Mouse (Mus musculus) forebrain, embryonic 16.5 days (tissue): ENCODE measurements around the gene Abhd15. TPM values are rescaled to one million over a fixed set of nuclear protein-coding genes. Genes with fewer than 3 reads are reported as not detected.

ENCODE experiments used
- ATAC-seq: fragments of 200-750 bp; cut with Nextera tagmentation; 2 replicates; pipeline ENCODE4 v1.8.0; 2017; ENCODE audit warnings: mild to moderate bottlenecking, moderate library complexity
- H3K27ac ChIP-seq: fragments of 300-500 bp; sonication (generic); 2 replicates; pipeline ENCODE4 v1.5.1; 2014; ENCODE audit warnings: low read length, control low read depth
- H3K27me3 ChIP-seq: fragments of 300-500 bp; sonication (generic); replicated peaks from 2 replicates; pipeline ENCODE4 v1.6.1; 2014; ENCODE audit warnings: low read length; ENCODE audit not compliant: control insufficient read depth, insufficient read depth
- H3K36me3 ChIP-seq: fragments of 300-500 bp; sonication (generic); 2 replicates; pipeline ENCODE4 v1.6.1; 2014; ENCODE audit not compliant: control insufficient read depth, insufficient read depth
- H3K4me1 ChIP-seq: fragments of 300-500 bp; sonication (generic); replicated peaks from 2 replicates; pipeline ENCODE4 v1.6.1; 2014; ENCODE audit warnings: low read length; ENCODE audit not compliant: control insufficient read depth, insufficient read depth
- H3K4me2 ChIP-seq: fragments of 300-500 bp; sonication (generic); 2 replicates; pipeline ENCODE4 v1.6.1; 2014; ENCODE audit warnings: mild to moderate bottlenecking, low read length, control low read depth
- H3K4me3 ChIP-seq: fragments of 300-500 bp; sonication (generic); replicated peaks from 2 replicates; pipeline ENCODE4 v1.5.1; 2014; ENCODE audit warnings: mild to moderate bottlenecking, low read length, control low read depth
- H3K9ac ChIP-seq: fragments of 300-500 bp; sonication (generic); replicated peaks from 2 replicates; pipeline ENCODE4 v1.6.1; 2014; ENCODE audit warnings: low read depth, low read length, control low read depth
- H3K9me3 ChIP-seq: fragments of 300-500 bp; sonication (generic); 2 replicates; pipeline ENCODE4 v1.6.1; 2016; ENCODE audit warnings: low read length; ENCODE audit not compliant: control insufficient read depth
- WGBS: fragments of 180-500 bp; shearing (Covaris S2); extraction: QIAGEN DNeasy Blood & Tissue Kit; methylation state at CpG from one replicate; pipeline ENCODE4 v1.1.7; 2014; 5-methylcytosine and 5-hydroxymethylcytosine counted together
- polyA plus RNA-seq: library from polyadenylated mRNA; unstranded; fragments of >200 nt; fragmentation: Nextera tagmentation; extraction: Ambion mirVana; gene quantifications from 2 replicates; pipeline ENCODE4 v1.2.1, GENCODE M21; 2015

The Abhd15 gene
- polyA plus RNA-seq, 1 experiment from 2014 or later, result 1.8 TPM

DNA sequence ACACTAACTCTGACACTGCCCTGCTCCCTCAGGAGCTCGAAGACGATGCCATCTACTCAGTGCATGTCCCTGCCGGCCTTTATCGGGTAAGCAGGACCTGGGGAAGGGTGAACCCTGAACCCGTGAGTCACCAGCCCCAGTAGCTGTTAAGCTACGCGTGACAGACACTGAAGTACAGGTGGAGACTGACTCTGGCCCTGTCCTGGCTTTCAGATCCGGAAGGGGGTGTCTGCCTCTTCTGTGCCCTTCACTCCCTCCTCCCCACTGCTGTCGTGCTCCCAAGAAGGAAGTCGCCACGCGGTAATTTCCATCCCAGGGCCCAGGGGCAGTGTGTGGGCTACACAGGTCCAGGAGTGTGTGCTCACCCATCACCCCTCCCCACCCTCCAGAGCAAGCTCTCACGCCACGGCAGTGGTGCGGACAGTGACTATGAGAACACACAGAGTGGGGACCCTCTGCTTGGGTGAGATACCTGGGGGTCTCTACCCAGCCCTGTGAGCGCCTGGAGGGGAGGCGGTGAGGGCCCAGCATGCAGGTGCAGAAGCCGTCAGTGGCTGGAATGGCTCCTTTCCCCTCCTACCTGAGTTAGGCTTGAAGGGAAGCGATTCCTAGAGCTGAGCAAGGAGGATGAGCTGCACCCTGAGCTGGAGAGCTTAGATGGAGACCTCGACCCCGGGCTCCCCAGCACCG is 9.5 kb upstream of the Abhd15 start:
- no peak overlapping the region for H3K9ac ChIP-seq
- H3K36me3 ChIP-seq, result peaks cover 24% of the 10 kb centered on the region
- no peaks in the 10 kb centered on the region for H3K27me3 ChIP-seq
- WGBS, result 90% methylated on average over 22 of the region's 22 CpGs
- ATAC-seq, result no peak
- H3K4me1 ChIP-seq, result peaks cover 13% of the 10 kb centered on the region
- no peak overlapping the region for H3K27ac ChIP-seq
- no peak overlapping the region for H3K4me3 ChIP-seq
- H3K9me3 ChIP-seq, result no peaks in the 10 kb centered on the region
- H3K4me2 ChIP-seq, result no peak overlapping the region

DNA sequence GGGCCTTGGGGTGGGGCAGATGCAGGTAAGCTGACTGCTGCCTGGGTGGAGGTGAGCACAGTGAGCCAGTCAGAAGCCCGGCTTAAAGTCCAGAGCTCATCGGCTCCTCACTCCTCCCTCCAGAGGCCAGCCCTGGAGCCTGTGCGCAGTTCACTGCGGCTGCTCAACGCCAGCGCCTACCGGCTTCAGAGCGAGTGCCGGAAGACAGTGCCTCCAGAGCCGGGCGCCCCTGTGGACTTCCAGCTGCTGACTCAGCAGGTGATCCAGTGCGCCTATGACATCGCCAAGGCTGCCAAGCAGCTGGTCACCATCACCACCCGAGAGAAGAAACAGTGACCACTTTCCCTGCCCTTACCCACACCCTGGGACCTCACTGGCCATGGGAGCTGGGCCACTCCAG is 8.6 kb upstream of the Abhd15 start:
- ATAC-seq, result no peak
- Histone ChIP-seq H3K9ac (no peak overlapping the region), H3K4me3 (no peak overlapping the region), H3K4me1 (peaks cover 5% of the 10 kb centered on the region; the same call in 1 of the 2 replicates), H3K27ac (no peak overlapping the region), H3K9me3 (no peaks in the 10 kb centered on the region), H3K4me2 (no peak overlapping the region), H3K27me3 (no peaks in the 10 kb centered on the region), H3K36me3 (peaks cover 24% of the 10 kb centered on the region)
- WGBS, result 82% methylated on average over 14 of the region's 14 CpGs

DNA sequence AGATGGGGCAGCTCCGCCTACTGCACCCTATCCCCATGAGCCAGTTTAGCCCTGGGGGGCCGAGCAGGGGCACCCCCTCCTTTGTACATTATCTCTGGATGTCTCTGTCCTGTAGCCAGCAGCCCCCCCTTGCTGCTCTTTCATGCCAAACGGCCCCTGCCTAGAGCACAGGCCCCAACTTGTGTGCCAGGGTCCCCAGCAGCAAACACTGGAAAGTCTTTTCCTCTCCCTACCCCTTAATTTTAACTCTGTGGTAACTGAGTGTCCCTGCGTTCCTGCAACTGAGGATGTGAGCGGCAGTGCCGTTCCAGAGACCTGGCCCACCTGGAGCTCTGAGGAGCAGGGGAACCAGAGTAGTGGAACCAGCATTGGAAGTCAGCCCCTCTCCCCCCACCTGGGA is 8.0 kb upstream of the Abhd15 start:
- H3K27me3 ChIP-seq, result no peaks in the 10 kb centered on the region
- no peak for ATAC-seq
- no peak overlapping the region for H3K27ac ChIP-seq
- peaks cover 5% of the 10 kb centered on the region; the same call in 1 of the 2 replicates for H3K4me1 ChIP-seq
- H3K4me3 ChIP-seq, result no peak overlapping the region
- no peak overlapping the region for H3K4me2 ChIP-seq
- H3K36me3 ChIP-seq, result peaks cover 24% of the 10 kb centered on the region
- H3K9me3 ChIP-seq, result no peaks in the 10 kb centered on the region
- no peak overlapping the region for H3K9ac ChIP-seq
- 81% methylated on average over 6 of the region's 6 CpGs for WGBS

DNA sequence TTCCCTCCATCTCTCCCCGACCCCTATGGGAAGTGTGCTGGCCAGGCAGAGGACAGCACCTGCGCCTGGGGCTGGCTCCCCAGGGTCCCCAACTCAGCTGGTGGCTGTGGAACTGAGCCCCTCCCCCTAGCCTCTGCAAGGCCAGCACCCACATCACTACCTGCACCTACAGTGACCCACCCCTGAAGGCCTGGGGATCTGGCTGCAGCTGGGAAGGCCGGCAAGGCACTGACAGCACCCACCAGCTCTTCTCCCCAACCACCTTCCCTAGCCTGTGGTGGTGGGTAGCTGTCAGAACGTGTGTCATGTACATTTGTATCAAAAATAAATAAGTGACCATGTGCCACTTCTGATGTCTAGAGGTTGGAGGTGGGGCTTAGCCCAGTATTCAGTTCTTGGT is 7.5 kb upstream of the Abhd15 start:
- no peak overlapping the region for H3K27ac ChIP-seq
- H3K4me1 ChIP-seq, result peaks cover 8% of the 10 kb centered on the region
- no peaks in the 10 kb centered on the region for H3K27me3 ChIP-seq
- no peaks in the 10 kb centered on the region for H3K9me3 ChIP-seq
- H3K4me2 ChIP-seq, result no peak overlapping the region
- no peak overlapping the region for H3K4me3 ChIP-seq
- no peak overlapping the region for H3K9ac ChIP-seq
- peaks cover 20% of the 10 kb centered on the region for H3K36me3 ChIP-seq
- WGBS, result 75% methylated on average over 4 of the region's 4 CpGs
- ATAC-seq, result peak; percentile 8; the same call in 1 of the 2 replicates

DNA sequence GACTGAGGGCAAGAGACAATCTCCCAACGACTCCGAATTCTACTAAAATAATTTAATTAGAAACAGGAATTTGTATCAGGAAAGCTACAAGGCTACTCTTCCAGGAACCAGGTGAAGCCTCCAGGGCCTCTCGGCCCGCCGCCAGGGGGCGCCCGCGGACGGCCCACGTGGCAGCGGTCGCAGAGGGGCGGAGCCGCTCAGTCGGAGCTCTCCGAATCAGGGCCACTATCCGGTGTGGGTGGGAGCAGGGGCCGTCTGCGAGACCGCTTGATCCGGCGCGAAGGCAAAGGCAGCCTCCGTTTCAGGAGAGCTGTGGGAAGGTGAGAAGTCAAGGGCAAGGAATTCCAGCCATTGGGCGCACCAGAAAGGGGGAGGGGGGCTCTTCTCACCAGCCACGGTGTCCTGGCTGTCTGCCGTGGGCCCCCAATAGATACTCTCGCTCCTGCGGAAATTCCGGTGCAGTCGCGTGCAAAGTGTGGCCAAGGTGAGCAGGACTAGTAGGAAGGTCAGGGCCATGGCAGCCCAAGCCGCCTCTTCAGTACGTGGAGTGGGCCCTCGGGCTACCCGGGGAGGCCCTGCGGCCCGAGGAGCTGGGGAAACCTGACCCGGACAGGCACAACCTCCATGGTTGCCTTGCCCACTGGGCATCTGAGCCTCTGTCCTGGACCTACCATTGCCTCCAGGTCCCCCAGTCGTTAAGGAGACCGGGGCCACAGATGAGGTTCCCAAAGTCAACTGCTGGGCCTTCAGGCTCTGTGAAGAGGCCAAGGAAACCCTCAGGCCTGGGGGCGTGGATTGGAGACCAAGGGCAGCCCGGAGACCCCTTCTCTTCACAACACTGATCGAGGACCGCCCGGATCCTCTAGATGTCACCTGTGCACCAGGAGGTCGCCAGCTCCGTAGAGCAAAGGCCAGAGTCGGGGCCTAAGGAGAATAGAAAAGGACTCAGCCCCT is 6.6 kb upstream of the Abhd15 start:
- WGBS, result 21% methylated on average over 49 of the region's 49 CpGs
- no peaks in the 10 kb centered on the region for H3K27me3 ChIP-seq
- H3K36me3 ChIP-seq, result peaks cover 19% of the 10 kb centered on the region
- peaks cover 13% of the 10 kb centered on the region for H3K4me1 ChIP-seq
- peak; percentile 67 for ATAC-seq
- no peaks in the 10 kb centered on the region for H3K9me3 ChIP-seq
- H3K4me2 ChIP-seq, result peak overlapping the region; percentile 54
- H3K4me3 ChIP-seq, result peak overlapping the region; percentile 41
- H3K9ac ChIP-seq, result peak overlapping the region; percentile 35
- no peak overlapping the region for H3K27ac ChIP-seq

DNA sequence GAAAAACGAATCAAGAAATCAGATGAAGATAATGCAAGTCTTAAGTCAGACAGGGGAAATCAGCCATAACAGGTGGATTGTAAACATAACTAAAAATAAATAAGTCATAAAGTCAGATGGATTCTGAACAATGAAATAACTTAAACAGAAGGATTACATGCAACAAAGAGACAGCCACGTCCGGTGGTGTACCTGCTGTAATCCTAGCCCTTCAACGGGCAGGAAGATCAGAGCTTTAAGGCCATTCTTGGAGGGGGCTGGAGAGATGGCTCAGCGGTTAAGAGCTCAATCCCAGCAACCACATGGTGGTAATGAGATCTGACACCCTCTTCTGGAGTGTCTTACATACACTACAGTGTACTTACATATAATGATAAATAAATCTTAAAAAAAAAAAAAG is 3.6 kb upstream of the Abhd15 start:
- peaks cover 10% of the 10 kb centered on the region for H3K36me3 ChIP-seq
- no peaks in the 10 kb centered on the region for H3K9me3 ChIP-seq
- 79% methylated on average over 5 of the region's 5 CpGs for WGBS
- no peak for ATAC-seq
- H3K27me3 ChIP-seq, result peaks cover 3% of the 10 kb centered on the region; the same call in 1 of the 2 replicates
- peaks cover 38% of the 10 kb centered on the region for H3K4me1 ChIP-seq
- H3K4me2 ChIP-seq, result no peak overlapping the region
- H3K9ac ChIP-seq, result no peak overlapping the region
- no peak overlapping the region for H3K27ac ChIP-seq
- H3K4me3 ChIP-seq, result no peak overlapping the region

DNA sequence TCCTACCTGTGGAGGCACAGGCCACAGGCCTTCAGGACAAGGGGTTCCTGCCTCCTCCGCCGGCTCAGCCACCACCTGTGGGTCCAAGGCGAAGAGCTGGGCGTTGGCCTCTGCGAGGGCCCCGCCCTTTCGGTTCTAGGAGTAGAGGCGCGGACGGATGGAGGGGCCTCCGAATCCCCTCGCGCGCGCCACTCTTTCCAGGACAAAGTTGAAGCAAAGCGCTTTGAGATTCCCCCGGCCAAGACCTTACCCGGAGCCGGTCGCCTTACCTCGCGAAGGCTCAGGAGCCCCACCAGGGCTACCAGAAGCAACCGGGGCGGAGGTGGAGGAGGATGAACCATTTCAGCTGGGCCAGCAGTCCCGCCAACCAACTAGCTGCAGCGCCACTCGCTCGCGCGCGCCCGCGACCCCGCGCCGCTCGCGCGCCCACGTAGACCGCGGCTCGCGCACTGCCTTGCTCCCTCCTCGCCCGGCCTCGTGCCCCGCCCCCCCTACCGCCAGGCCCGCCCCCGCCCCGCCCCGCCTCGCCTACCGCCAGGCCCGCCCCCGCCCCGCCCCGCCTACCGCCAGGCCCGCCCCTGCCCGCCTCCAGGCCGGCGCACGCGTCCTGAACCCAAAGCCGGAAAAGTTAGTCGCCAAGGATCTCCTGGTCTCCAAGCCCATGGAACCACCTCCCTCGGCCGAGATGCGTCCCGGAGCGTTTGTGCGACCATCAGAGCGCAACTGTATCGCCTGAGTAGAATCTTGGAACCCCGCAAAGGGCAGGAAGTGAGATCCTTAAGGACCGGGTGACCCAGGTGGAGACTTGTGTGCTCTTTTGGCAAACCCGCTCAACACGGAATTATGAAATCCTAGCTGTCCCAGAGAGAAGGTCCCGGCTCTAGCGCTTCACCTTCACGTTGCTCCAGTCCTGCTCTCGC is 1.8 kb upstream of the Abhd15 start:
- H3K9me3 ChIP-seq, result no peaks in the 10 kb centered on the region
- no peak overlapping the region for H3K27ac ChIP-seq
- H3K4me1 ChIP-seq, result peaks cover 37% of the 10 kb centered on the region
- peak overlapping the region; percentile 94 for H3K4me2 ChIP-seq
- H3K4me3 ChIP-seq, result peak overlapping the region; percentile 69
- peaks cover 6% of the 10 kb centered on the region; the same call in 1 of the 2 replicates for H3K27me3 ChIP-seq
- ATAC-seq, result peak; percentile 70
- peak overlapping the region; percentile 68 for H3K9ac ChIP-seq
- WGBS, result under 1% methylated on average over 69 of the region's 84 CpGs
- no peaks in the 10 kb centered on the region for H3K36me3 ChIP-seq

DNA sequence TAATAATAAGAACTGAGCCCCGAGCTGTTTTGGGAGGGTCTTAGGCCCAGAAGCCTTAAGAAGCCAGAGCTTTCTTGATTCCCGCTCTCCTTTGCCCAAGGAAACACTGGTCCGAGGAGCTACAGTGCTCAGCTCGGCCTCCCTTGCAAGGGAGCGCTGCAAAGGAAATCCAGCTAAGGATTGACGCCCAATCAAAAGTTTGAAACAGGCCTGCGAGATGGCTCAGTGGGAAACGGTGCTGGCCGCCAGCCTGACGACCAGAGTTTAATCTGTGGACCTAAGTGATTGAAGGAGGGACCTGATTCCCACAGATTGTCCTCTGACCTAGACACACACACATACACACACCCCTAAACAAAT is 1.1 kb upstream of the Abhd15 start:
- ATAC-seq, result no peak
- H3K27ac ChIP-seq, result no peak overlapping the region
- 15% methylated on average over 10 of the region's 10 CpGs for WGBS
- H3K4me1 ChIP-seq, result peaks cover 33% of the 10 kb centered on the region
- H3K9me3 ChIP-seq, result no peaks in the 10 kb centered on the region
- peak overlapping the region; percentile 69 for H3K4me3 ChIP-seq
- H3K27me3 ChIP-seq, result peaks cover 6% of the 10 kb centered on the region; the same call in 1 of the 2 replicates
- no peaks in the 10 kb centered on the region for H3K36me3 ChIP-seq
- no peak overlapping the region for H3K9ac ChIP-seq
- H3K4me2 ChIP-seq, result peak overlapping the region; percentile 94
